Mouse (Mus musculus) ovary, postnatal 36 days (tissue): ENCODE results near the gene Olfr605.
"Not testable (repeated sequence)": the region's sequence is repeated elsewhere in the genome, so short reads cannot be mapped to it uniquely, and the experiment has no call there.

ENCODE experiments used
- DNase-seq: peaks from one replicate; pipeline ENCODE4 v3.0.0; 2022; ENCODE audit warnings: low spot score, mixed read lengths

The Olfr605 gene

DNA sequence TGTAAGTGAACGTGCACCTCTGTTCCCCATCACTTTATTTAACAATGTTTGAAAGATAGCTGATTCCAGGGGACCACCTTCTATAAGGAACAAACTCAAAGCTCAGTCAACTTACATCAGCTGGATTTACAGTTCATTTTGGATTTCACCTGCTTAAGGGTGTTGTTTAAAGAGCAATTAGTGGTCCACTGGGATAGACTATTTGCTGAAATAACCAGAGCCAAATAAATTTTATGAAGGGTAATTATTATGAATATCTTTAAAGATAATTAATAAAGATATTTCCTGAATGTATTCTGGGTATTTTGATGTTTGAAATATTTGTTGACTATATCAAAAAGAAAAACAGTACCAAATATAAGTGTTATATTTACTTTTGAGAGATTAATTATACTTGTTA, at the start of gene Olfr605:
Gene Olfr605 (minus strand): TSS at position 101 of the 400 bp plus-strand sequence.
- DNase-seq = no peak

DNA sequence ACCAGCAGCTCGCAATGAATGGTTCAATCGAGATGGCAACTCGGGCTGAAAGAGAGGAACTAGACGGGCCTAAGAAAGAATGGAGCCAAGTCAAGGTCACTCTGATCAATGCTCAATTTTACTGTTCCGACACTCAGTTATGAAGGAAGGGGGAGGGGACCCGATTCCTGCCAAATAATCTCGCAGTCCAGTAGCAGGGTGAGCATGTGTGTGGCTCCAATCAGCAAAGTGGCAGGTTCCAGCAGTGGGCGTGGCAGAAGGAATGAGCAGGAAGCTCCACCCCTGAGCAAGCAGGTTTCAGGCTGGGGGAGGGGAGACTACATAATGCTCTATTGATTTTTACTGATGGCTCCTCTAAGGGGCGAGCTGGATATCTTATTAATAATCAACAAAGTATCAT, 31.9 kb upstream of the Olfr605 start:
- not testable (repeated sequence) for DNase-seq

DNA sequence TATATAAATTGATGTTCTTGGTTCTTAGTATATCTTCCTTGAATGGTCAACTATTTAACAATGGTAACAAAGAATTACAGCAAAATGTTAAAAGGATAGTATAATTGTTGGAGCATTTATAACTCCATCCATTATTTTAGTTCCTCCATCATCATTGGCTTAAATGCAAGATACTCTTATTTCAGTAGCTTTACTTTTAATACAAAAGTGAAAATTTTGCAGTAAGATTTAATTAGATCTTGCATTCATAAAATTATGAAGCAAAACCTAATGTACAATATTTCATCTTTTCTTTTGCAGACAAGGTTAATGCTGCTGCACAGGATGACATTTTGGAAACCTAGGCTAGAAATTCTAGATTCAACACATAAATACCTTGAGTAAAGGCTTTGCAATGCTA, 24.3 kb upstream of the Olfr605 start, which contains the start of gene Olfr608:
Gene Olfr608 (plus strand): TSS at position 301 of the 400 bp plus-strand sequence.
- no peak for DNase-seq

DNA sequence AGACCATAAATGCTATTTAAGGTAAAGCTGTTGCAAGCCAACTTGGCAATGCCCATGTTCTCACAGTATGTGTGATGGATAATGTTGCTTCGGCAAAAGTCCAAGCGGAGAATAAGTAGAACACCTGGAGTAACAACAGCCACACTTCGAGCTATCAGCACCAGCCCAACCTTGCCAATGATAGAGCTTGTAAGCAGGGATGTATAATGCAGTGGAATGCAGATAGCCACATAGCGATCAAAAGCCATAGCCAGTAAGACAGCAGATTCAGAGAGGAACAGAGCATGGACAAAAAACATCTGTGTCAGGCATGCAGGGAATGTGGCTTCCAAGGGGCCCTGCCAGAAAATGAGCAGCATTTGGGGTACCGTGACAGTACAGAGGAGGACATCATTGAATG, 15.4 kb upstream of the Olfr605 start:
- DNase-seq = no peak

DNA sequence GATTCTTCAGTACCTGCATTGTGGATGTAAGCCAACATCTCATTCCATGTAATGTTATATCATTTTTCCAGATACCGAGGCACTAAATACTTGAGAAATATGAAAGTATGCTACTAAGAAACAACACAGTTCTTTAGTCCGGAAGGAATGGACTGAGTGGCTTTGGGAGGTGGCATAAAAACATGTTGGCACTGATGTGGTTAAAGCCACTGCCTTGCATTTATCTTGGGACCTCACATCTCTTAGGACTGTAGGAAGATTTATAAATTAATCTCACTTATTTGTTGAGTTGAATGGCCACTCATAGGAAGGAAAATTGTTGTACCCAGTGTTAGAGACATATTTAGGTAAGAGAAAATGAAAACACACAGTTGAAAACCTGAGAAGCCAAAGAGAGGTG, 3.5 kb upstream of the Olfr605 start, which contains the start of gene Olfr606:
Gene Olfr606 (plus strand): TSS at position 301 of the 400 bp plus-strand sequence.
- no peak for DNase-seq

DNA sequence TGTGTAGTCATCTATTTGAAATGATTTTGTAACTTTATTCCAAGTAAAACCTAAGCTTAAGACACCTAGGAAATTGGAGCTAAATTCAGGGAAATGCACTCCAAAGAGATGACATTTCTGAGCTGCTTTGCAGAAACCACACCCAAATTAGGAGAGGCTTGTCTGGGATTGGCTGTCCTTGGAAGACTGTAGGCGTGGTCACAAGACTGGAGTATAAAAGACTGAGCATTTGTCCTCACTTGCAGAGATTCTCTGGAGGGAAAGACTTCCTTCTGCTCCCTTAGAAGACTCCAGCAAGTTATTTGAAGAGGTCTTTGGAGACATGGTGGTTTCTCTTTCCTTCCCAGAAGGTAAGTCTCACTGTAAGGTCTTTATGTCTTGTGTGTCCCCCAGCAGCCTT, 30.5 kb downstream of the Olfr605 start, which contains the start of gene Usp17lc:
Gene Usp17lc (plus strand): TSS at position 301 of the 400 bp plus-strand sequence.
- DNase-seq = not testable (repeated sequence)

DNA sequence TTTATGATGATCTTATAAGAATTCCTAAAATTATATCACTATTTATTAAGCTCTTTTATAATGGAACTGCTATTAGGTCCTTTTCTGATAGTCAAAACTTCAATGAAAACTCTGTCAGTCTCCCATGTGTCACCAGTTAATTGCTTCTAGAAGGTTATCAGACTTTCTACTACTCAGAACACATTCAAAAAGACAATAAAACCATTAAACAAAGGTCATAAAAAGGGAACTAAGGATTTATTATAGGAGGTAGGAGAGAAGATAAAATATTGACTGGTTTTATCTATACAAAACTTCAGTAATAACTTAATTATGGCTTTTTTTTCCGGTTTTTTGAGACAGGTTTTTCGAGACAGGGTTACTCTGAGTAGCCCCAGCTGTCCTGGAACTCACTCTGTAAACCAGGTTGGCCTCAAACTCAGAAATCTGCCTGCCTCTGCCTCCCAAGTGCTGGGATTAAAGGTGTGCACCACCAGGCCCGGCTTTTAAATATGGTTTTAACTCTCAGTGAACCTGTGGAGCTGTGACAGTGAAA, 38.7 kb downstream of the Olfr605 start:
- not testable (repeated sequence) for DNase-seq

DNA sequence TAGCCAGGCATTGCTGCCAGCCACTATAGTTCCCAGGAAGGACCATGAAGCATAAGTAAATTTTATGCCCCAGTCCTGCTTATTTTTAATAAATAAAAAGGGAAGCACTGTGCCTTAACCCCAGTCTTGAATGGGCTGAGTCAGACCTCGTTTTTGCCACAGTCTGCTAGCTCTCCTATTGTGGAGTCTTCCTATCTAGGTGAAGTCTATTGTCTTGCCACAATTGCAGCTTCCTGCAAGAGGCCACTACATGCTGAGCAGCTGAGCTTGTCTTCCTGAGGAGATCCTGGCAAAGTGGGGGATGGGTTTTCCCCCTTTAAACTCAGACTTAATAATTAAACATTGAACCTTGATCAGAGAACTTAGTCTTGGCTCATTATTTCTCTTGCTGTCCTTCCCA, 46.3 kb downstream of the Olfr605 start:
- no peak for DNase-seq

DNA sequence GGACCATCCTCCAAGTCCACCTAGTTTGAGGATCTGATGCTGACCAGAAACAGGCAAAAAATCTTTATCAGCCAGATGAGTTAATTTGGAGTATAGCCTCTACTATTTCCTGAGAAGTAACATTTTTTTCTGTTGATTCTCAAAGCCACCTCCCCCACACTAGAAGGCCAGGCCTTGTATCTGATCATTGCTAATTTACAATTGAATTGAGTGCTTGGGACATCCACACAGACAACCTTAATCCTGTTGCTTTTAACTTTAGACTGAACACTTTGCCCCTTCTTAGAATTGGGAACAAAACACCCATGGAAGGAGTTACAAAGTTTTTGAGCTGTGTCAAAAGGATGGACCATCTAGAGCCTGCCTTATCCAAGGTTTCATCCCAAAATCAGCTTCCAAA, 47.5 kb downstream of the Olfr605 start:
- no peak for DNase-seq
